Mouse (Mus musculus) megakaryocyte, embryonic 14.5 days (primary cell): ENCODE data around the gene Akip1. TPM values are rescaled to one million over a fixed set of nuclear protein-coding genes. Genes with fewer than 3 reads are reported as not detected.
A peak's percentile ranks its signal among the peaks of the same experiment; 100 is the strongest.

Experiments
- H3K27me3 ChIP-seq: replicated peaks from 2 replicates; pipeline ENCODE3; 2012; ENCODE audit warnings: inconsistent platforms
- H3K36me3 ChIP-seq: replicated peaks from 2 replicates; pipeline ENCODE3; 2012; ENCODE audit warnings: low read length, inconsistent platforms, mixed read lengths
- H3K4me1 ChIP-seq: 2 replicates; pipeline ENCODE4 v1.6.1; 2012; ENCODE audit warnings: inconsistent platforms
- H3K4me3 ChIP-seq: replicated peaks from 2 replicates; pipeline ENCODE3; 2012; ENCODE audit warnings: moderate library complexity, mild to moderate bottlenecking, inconsistent platforms
- H3K9me3 ChIP-seq: 2 replicates; pipeline ENCODE4 v1.6.1; 2012; ENCODE audit warnings: inconsistent platforms
- FLI1 ChIP-seq: IDR thresholded peaks from 2 replicates; pipeline ENCODE4 v1.6.1; 2012; ENCODE audit warnings: low read length, inconsistent platforms, mixed read lengths
- GATA1 ChIP-seq: IDR thresholded peaks from 3 replicates; pipeline ENCODE4 v1.6.1; 2012; ENCODE audit warnings: mixed read lengths, low read length, inconsistent platforms, borderline replicate concordance
- polyA plus RNA-seq: library from polyadenylated mRNA; stranded (reverse); fragments of >175 nt; gene quantifications from 2 replicates; pipeline ENCODE4 v1.2.3, GENCODE M21; 2012; ENCODE audit warnings: low replicate concordance; ENCODE audit not compliant: insufficient read depth

Akip1 gene
- polyA plus RNA-seq, 1 experiment = 38.3 TPM

DNA sequence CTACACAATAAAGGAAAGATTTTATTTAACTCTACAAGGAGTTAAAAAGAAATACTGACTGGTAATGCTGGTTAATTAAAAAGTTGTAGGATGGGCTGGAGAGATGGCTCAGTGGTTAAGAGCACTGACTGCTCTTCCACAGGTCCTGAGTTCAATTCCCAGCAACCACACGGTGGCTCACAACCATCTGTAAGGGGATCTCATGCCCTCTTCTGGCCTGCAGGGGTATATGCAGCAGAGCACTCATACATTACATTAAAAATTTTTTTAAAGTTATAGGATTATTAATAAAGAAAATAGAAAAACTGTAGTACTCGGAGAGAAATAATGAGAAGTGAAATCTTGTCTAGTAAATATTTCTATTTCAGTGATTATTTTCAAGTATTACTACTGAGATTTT is 23.2 kb upstream of the Akip1 start:
- H3K36me3 ChIP-seq = no peaks in the 10 kb centered on the region
- peaks cover 12% of the 10 kb centered on the region for H3K4me1 ChIP-seq
- peaks cover 4% of the 10 kb centered on the region for H3K27me3 ChIP-seq
- no peak overlapping the region for H3K4me3 ChIP-seq
- TF ChIP-seq FLI1 = no peak
- TF ChIP-seq GATA1 = no peak
- peaks cover 13% of the 10 kb centered on the region for H3K9me3 ChIP-seq

GRCm38 (mm10) chr7:109680879-109681278 is 22.6 kb upstream of the Akip1 start:
- H3K36me3 ChIP-seq = no peaks in the 10 kb centered on the region
- no peak overlapping the region for H3K4me3 ChIP-seq
- H3K4me1 ChIP-seq = peaks cover 6% of the 10 kb centered on the region
- H3K9me3 ChIP-seq = peaks cover 13% of the 10 kb centered on the region
- TF ChIP-seq FLI1 = no peak
- TF ChIP-seq GATA1 = no peak
- H3K27me3 ChIP-seq = peaks cover 4% of the 10 kb centered on the region

GRCm38 (mm10) chr7:109686585-109687128 is 16.8 kb upstream of the Akip1 start:
- TF ChIP-seq GATA1 = no peak
- TF ChIP-seq FLI1 = no peak
- Histone ChIP-seq H3K4me3 (no peak overlapping the region), H3K4me1 (peaks cover 21% of the 10 kb centered on the region), H3K27me3 (peaks cover 4% of the 10 kb centered on the region), H3K36me3 (no peaks in the 10 kb centered on the region), H3K9me3 (0 out of 2 replicates have a peak, but pooled peaks cover 4% of the 10 kb centered on the region)

GRCm38 (mm10) chr7:109690101-109690500 is 13.4 kb upstream of the Akip1 start:
- peaks cover 4% of the 10 kb centered on the region for H3K27me3 ChIP-seq
- H3K36me3 ChIP-seq = no peaks in the 10 kb centered on the region
- no peak overlapping the region for H3K4me3 ChIP-seq
- TF ChIP-seq GATA1 (no peak), FLI1 (no peak)
- H3K4me1 ChIP-seq = peaks cover 19% of the 10 kb centered on the region
- H3K9me3 ChIP-seq = 0 out of 2 replicates have a peak, but pooled peaks cover 2% of the 10 kb centered on the region

GRCm38 (mm10) chr7:109690961-109691360 is 12.5 kb upstream of the Akip1 start:
- TF ChIP-seq FLI1 (no peak), GATA1 (no peak)
- Histone ChIP-seq H3K4me1 (peaks cover 18% of the 10 kb centered on the region), H3K9me3 (0 out of 2 replicates have a peak, but pooled peaks cover 6% of the 10 kb centered on the region), H3K36me3 (no peaks in the 10 kb centered on the region), H3K4me3 (no peak overlapping the region), H3K27me3 (peaks cover 4% of the 10 kb centered on the region)

GRCm38 (mm10) chr7:109694576-109695338 is 8.7 kb upstream of the Akip1 start:
- TF ChIP-seq FLI1 (no peak), GATA1 (no peak)
- Histone ChIP-seq H3K4me1 (peaks cover 13% of the 10 kb centered on the region), H3K36me3 (no peaks in the 10 kb centered on the region), H3K4me3 (no peak overlapping the region), H3K9me3 (0 out of 2 replicates have a peak, but pooled peaks cover 6% of the 10 kb centered on the region), H3K27me3 (peaks cover 4% of the 10 kb centered on the region)

- H3K36me3 ChIP-seq = no peaks in the 10 kb centered on the region
- TF ChIP-seq FLI1 (no peak), GATA1 (no peak)
- no peak overlapping the region for H3K4me3 ChIP-seq
These were observed 8.2 kb upstream of the Akip1 start for GRCm38 (mm10) chr7:109695339-109695726.

GRCm38 (mm10) chr7:109700213-109700612 is 3.3 kb upstream of the Akip1 start:
- no peak overlapping the region for H3K4me3 ChIP-seq
- TF ChIP-seq GATA1 (no peak), FLI1 (no peak)

More at GRCm38 (mm10) chr7:109695339-109695726, 8.2 kb upstream of the Akip1 start:
- Histone ChIP-seq H3K4me1 (peaks cover 13% of the 10 kb centered on the region), H3K9me3 (0 out of 2 replicates have a peak, but pooled peaks cover 6% of the 10 kb centered on the region), H3K27me3 (peaks cover 4% of the 10 kb centered on the region)

GRCm38 (mm10) chr7:109702721-109703120 is 769 bp upstream of the Akip1 start:
- peaks cover 67% of the 10 kb centered on the region for H3K4me1 ChIP-seq
- H3K27me3 ChIP-seq = no peaks in the 10 kb centered on the region
- H3K4me3 ChIP-seq = peak overlapping the region; percentile 99
- no peaks in the 10 kb centered on the region for H3K9me3 ChIP-seq
- no peak for TF ChIP-seq GATA1
- no peak for TF ChIP-seq FLI1
- H3K36me3 ChIP-seq = peaks cover 13% of the 10 kb centered on the region

More at GRCm38 (mm10) chr7:109700213-109700612, 3.3 kb upstream of the Akip1 start:
- H3K36me3 ChIP-seq = peaks cover 3% of the 10 kb centered on the region
- no peaks in the 10 kb centered on the region for H3K27me3 ChIP-seq
- peaks cover 42% of the 10 kb centered on the region for H3K4me1 ChIP-seq
- 0 out of 2 replicates have a peak, but pooled peaks cover 3% of the 10 kb centered on the region for H3K9me3 ChIP-seq

DNA sequence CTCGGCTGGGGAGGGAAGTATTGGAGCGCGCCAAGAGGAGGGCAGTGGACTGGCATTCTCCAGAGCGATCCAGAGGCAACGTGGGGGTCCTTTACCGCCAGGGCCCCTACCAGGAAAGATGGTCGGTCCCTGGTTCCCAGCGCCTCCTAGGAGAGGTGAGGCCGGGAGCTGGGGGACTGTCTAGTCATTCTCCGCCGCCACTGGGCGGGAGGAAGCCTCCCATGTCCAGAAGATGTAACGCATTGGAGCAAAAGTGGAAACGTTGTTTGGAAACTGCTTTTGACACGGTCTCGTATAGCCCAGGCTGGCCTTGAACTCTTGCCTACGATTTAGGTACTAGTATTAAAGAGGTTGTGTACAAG is 507 bp downstream of the Akip1 start:
- TF ChIP-seq FLI1 (no peak), GATA1 (no peak)
- Histone ChIP-seq H3K4me3 (peak overlapping the region; percentile 99), H3K36me3 (peaks cover 25% of the 10 kb centered on the region), H3K4me1 (peaks cover 68% of the 10 kb centered on the region), H3K9me3 (no peaks in the 10 kb centered on the region), H3K27me3 (no peaks in the 10 kb centered on the region)
